Mouse (Mus musculus): ENCODE results near the gene Pgs1.

DNA sequence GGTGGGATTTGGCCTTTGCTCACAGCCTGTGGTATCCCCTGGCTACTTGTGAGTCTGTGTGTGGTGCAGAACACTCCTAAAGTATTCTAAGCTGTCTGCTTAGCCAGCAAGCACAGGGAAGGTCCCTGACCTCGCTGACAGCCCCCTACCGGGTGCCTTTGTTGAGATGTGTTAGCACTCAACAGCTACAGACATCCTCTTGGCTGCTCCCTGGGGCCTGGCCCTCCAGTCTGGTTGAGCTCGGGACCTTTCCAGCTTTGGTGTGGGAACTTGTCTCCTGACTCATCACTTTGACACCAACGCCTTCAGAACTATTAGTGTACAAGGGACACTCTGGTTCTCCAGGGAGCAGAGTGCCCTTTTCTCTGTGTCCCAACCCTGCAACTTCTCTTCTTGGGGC, 44.2 kb upstream of the Pgs1 start:
- no peak for TF ChIP-seq CTCF (IDR thresholded peaks at IDR 0.05; ENCODE audit: control insufficient read depth, insufficient read depth, insufficient read length)
- TF ChIP-seq CEBPB (IDR thresholded peaks at IDR 0.05; ENCODE audit: low read depth) = no peak

Measured in C2C12 (cell line).